Mouse (Mus musculus): ENCODE results near the gene Abhd6.

Abhd6 gene

GRCm38 (mm10) chr14:8002432-8003092, at the start of gene Abhd6:
Abhd6 (plus strand) TSS chr14:8002902.
- DNase-seq = peak; percentile 93 to 94

GRCm38 (mm10) chr14:7954071-7954471, 48.6 kb upstream of the Abhd6 start:
- no peak for DNase-seq

- DNase-seq = no peak
Observed at GRCm38 (mm10) chr14:7956427-7956826, 46.3 kb upstream of the Abhd6 start.

GRCm38 (mm10) chr14:7957049-7957448, 45.7 kb upstream of the Abhd6 start, which contains the start of gene Gm45521:
Gm45521 (plus strand) TSS chr14:7957288.
- no peak for DNase-seq

- peak; percentile 54 to 62 for DNase-seq
Observed at GRCm38 (mm10) chr14:7960616-7961015, 42.1 kb upstream of the Abhd6 start.

- peak; percentile 49 to 60 for DNase-seq
Observed at GRCm38 (mm10) chr14:7961714-7962113, 41.0 kb upstream of the Abhd6 start.

GRCm38 (mm10) chr14:7962626-7963025, 40.1 kb upstream of the Abhd6 start:
- no peak for DNase-seq

GRCm38 (mm10) chr14:7963160-7963559, 39.5 kb upstream of the Abhd6 start:
- DNase-seq = no peak

- peak; percentile 63 to 67 for DNase-seq
Observed at GRCm38 (mm10) chr14:7964219-7964889, 38.3 kb upstream of the Abhd6 start.

- peak in 1 of 2 experiments; percentile 29 for DNase-seq
Observed at GRCm38 (mm10) chr14:7971889-7972493, 30.7 kb upstream of the Abhd6 start.

- no peak for DNase-seq
Observed at GRCm38 (mm10) chr14:7974643-7975042, 28.1 kb upstream of the Abhd6 start.

- no peak for DNase-seq
Observed at GRCm38 (mm10) chr14:7975177-7975576, 27.5 kb upstream of the Abhd6 start.

- DNase-seq = no peak
Observed at GRCm38 (mm10) chr14:7977471-7977870, 25.2 kb upstream of the Abhd6 start.

- no peak for DNase-seq
Observed at GRCm38 (mm10) chr14:7978183-7978582, 24.5 kb upstream of the Abhd6 start.

GRCm38 (mm10) chr14:7981226-7981625, 21.5 kb upstream of the Abhd6 start:
- DNase-seq = no peak

- DNase-seq = no peak
Observed at GRCm38 (mm10) chr14:7986913-7987312, 15.8 kb upstream of the Abhd6 start.

GRCm38 (mm10) chr14:7989371-7989770, 13.3 kb upstream of the Abhd6 start:
- no peak for DNase-seq

- no peak for DNase-seq
Observed at GRCm38 (mm10) chr14:7989961-7990360, 12.7 kb upstream of the Abhd6 start.

GRCm38 (mm10) chr14:7991108-7991776, 11.5 kb upstream of the Abhd6 start:
- no peak for DNase-seq

GRCm38 (mm10) chr14:7992158-7992557, 10.5 kb upstream of the Abhd6 start:
- no peak for DNase-seq

GRCm38 (mm10) chr14:7994271-7994767, 8.4 kb upstream of the Abhd6 start, which contains the start of gene Dnase1l3:
Dnase1l3 (minus strand) TSS chr14:7994573.
- peak; percentile 76 to 80 for DNase-seq

GRCm38 (mm10) chr14:7997255-7997696, 5.4 kb upstream of the Abhd6 start:
- peak; percentile 94 to 95 for DNase-seq

- no peak for DNase-seq
Observed at GRCm38 (mm10) chr14:7999030-7999429, 3.7 kb upstream of the Abhd6 start.

Data from kidney, postnatal 4 days (tissue).